Mouse (Mus musculus) brain, embryonic 14.5 days (tissue): ENCODE results near the gene Nmbr.

Experiments
- CTCF ChIP-seq: fragments of 200-500 bp; IDR thresholded peaks from 2 replicates; pipeline ENCODE4 v1.5.1; 2012; ENCODE audit warnings: inconsistent platforms, mild to moderate bottlenecking, moderate library complexity, borderline replicate concordance; ENCODE audit not compliant: insufficient read depth, insufficient read length; ENCODE audit errors: extremely low read depth
- POLR2A ChIP-seq: fragments of 200-500 bp; IDR thresholded peaks from 2 replicates; pipeline ENCODE4 v1.6.1; 2012; ENCODE audit warnings: mild to moderate bottlenecking, inconsistent platforms, borderline replicate concordance; ENCODE audit not compliant: poor library complexity, insufficient read depth, insufficient read length, severe bottlenecking; ENCODE audit errors: extremely low read depth

DNA sequence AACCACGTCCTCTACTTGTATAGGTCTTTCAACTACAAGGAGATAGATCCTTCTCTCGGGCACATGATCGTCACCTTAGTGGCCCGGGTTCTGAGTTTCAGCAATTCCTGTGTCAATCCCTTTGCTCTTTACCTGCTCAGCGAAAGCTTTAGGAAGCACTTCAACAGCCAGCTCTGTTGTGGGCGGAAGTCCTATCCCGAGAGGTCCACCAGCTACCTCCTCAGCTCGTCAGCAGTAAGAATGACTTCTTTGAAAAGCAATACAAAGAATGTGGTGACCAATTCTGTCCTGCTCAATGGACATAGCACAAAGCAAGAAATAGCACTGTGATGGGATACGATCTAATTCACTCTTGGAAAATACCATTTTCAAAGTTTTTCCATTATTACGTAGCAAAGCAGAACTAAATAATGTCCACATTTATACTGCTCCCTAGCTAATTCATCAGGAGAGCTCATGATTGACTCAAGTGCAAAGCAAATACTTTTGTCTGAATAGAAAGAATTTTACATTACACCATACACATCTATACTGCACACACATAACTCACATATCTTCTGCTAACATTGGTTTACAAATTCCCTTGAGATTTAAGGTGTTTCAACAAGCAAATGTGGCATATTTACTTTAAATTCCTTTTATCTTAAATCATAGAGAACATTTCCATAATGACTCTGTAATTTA lies 65.0 kb downstream of the Nmbr start:
- TF ChIP-seq CTCF (no peak), POLR2A (no peak)
